Mouse (Mus musculus) liver, postnatal 0 days (tissue): ENCODE results near the gene Apoc2. TPM values are rescaled to one million over a fixed set of nuclear protein-coding genes. Genes with fewer than 3 reads are reported as not detected.

Experiments
- ATAC-seq: fragments of 200-750 bp; cut with Nextera tagmentation; 2 replicates; pipeline ENCODE4 v1.8.0; 2017; ENCODE audit warnings: mild to moderate bottlenecking, moderate library complexity
- DNase-seq: peaks from one replicate; pipeline ENCODE4 v3.0.0-alpha.2; 2016
- H3K27ac ChIP-seq: fragments of 300-500 bp; sonication (generic); 2 replicates; pipeline ENCODE4 v1.5.1; 2014; ENCODE audit warnings: antibody characterized with exemption, moderate library complexity, mild to moderate bottlenecking, low read depth
- H3K27me3 ChIP-seq: fragments of 300-500 bp; sonication (generic); 2 replicates; pipeline ENCODE4 v1.6.1; 2014; ENCODE audit warnings: low read length, control low read depth, mixed read lengths; ENCODE audit not compliant: insufficient read depth
- H3K36me3 ChIP-seq: fragments of 300-500 bp; sonication (generic); replicated peaks from 2 replicates; pipeline ENCODE4 v1.6.1; 2014; ENCODE audit warnings: mild to moderate bottlenecking, control low read depth, low read length, moderate library complexity, mixed read lengths; ENCODE audit not compliant: insufficient read depth
- H3K4me1 ChIP-seq: fragments of 300-500 bp; sonication (generic); 2 replicates; pipeline ENCODE4 v1.6.1; 2014; ENCODE audit warnings: antibody characterized with exemption, mild to moderate bottlenecking, control low read depth; ENCODE audit not compliant: insufficient read depth
- H3K4me2 ChIP-seq: fragments of 300-500 bp; sonication (generic); 2 replicates; pipeline ENCODE4 v1.6.1; 2014; ENCODE audit warnings: low read depth, mild to moderate bottlenecking, low read length, moderate library complexity, mixed read lengths
- H3K4me3 ChIP-seq: fragments of 300-500 bp; sonication (generic); 2 replicates; pipeline ENCODE4 v1.5.1; 2014; ENCODE audit warnings: low read depth, low read length
- H3K9ac ChIP-seq: fragments of 300-500 bp; sonication (generic); replicated peaks from 2 replicates; pipeline ENCODE4 v1.6.1; 2014; ENCODE audit warnings: mild to moderate bottlenecking, moderate library complexity
- H3K9me3 ChIP-seq: fragments of 300-500 bp; sonication (generic); 2 replicates; pipeline ENCODE4 v1.6.1; 2016; ENCODE audit warnings: mild to moderate bottlenecking, control low read depth, low read length, mixed read lengths
- CTCF ChIP-seq: sonication (generic); IDR thresholded peaks from 2 replicates; pipeline ENCODE4 v1.5.1; 2016; ENCODE audit warnings: antibody characterized with exemption, low read depth
- EP300 ChIP-seq: IDR thresholded peaks from 2 replicates; pipeline ENCODE4 v1.6.1; 2016; ENCODE audit warnings: antibody characterized with exemption, low read depth, mild to moderate bottlenecking
- WGBS: fragments of 180-500 bp; shearing (Covaris S2); extraction: QIAGEN DNeasy Blood & Tissue Kit; methylation state at CpG from one replicate; pipeline ENCODE4 v1.1.7; 2014; ENCODE audit not compliant: insufficient replicate concordance; 5-methylcytosine and 5-hydroxymethylcytosine counted together
- polyA plus RNA-seq: library from polyadenylated mRNA; unstranded; fragments of >200 nt; fragmentation: Nextera tagmentation; extraction: Ambion mirVana; gene quantifications from 2 replicates; pipeline ENCODE4 v1.2.1, GENCODE M21; 2015

Gene Apoc2
- polyA plus RNA-seq, 1 experiment from 2014 or later, result 3,070 TPM

DNA sequence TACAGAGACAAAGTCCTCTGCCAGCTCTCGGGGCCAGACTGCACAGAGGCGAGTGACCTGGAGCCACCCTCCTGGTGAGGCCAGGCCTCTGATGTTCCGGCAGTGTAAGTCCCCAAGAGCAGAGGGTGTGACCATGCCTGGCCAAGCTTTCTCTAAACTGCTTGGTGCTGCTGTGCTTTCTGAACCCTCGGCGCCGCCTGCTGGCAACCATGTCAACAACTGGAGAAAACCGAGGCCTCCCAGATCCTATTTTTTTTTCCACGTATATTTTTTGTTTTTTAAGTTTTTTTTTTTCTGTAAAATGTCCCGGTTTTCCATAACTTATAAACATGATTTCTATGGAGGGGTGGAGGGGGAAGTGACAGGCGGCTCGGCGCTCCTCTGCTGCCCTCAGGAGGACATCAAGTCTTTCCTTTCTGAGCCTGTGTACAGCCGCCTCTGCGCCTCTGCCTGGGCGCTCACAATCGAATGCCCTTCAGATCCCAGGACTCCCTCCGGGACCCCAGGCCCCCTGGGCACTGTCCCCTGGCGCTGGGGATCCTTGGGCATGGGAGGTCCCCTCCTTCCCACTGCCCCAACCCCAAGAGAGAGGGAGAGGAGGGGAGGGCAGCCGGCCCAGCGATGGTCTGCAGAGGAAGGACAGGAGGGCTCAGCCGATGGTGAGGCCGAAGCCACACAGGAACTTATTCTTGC lies 23.5 kb upstream of the Apoc2 start:
- peak; percentile 82 for TF ChIP-seq CTCF
- peak; percentile 79 for TF ChIP-seq EP300
- H3K4me3 ChIP-seq, result no peak overlapping the region
- H3K4me1 ChIP-seq, result peaks cover 42% of the 10 kb centered on the region
- ATAC-seq (peak; percentile 87), DNase-seq (peak; percentile 83)
- peaks cover 16% of the 10 kb centered on the region for H3K36me3 ChIP-seq
- peak overlapping the region; percentile 98 for H3K27ac ChIP-seq
- peak overlapping the region; percentile 47 for H3K9ac ChIP-seq
- WGBS, result 20% methylated on average over 22 of the region's 22 CpGs
- H3K27me3 ChIP-seq, result no peaks in the 10 kb centered on the region
- no peaks in the 10 kb centered on the region for H3K9me3 ChIP-seq
- H3K4me2 ChIP-seq, result peak overlapping the region; percentile 45

GRCm38 (mm10) chr7:19700299-19701068 lies 22.7 kb upstream of the Apoc2 start:
- Histone ChIP-seq H3K4me3 (no peak overlapping the region), H3K4me1 (peaks cover 49% of the 10 kb centered on the region), H3K4me2 (peak overlapping the region; percentile 45), H3K36me3 (peaks cover 15% of the 10 kb centered on the region), H3K9ac (peak overlapping the region; percentile 31), H3K27me3 (no peaks in the 10 kb centered on the region), H3K9me3 (no peaks in the 10 kb centered on the region), H3K27ac (peak overlapping the region; percentile 98)
- TF ChIP-seq EP300, result no peak
- TF ChIP-seq CTCF, result no peak
- ATAC-seq (no peak), DNase-seq (no peak)
- 37% methylated on average over 12 of the region's 12 CpGs for WGBS

DNA sequence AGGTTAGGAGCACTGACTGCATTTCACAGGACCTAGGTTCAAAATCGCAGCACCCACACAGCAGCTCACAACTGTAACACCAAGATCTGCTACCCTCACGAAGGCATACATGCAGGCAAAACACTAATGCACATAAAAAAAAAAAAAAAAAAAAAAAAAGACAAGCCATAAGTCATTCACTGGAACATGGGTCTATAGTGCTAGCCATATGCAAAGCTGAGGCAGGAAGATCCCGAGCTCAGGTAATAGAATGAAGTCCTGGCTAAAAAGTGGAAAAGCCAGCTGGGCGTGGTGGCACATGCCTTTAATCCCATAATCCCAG lies 22.0 kb upstream of the Apoc2 start:
- H3K27me3 ChIP-seq, result no peaks in the 10 kb centered on the region
- peaks cover 56% of the 10 kb centered on the region for H3K4me1 ChIP-seq
- TF ChIP-seq EP300 (no peak), CTCF (no peak)
- DNase-seq, result no peak
- H3K27ac ChIP-seq, result peak overlapping the region; percentile 98
- H3K9ac ChIP-seq, result peak overlapping the region; percentile 83
- WGBS, result 47% methylated on average over 4 of the region's 4 CpGs
- no peak for ATAC-seq
- H3K4me2 ChIP-seq, result peak overlapping the region; percentile 68
- H3K36me3 ChIP-seq, result peaks cover 15% of the 10 kb centered on the region
- no peaks in the 10 kb centered on the region for H3K9me3 ChIP-seq
- no peak overlapping the region for H3K4me3 ChIP-seq

DNA sequence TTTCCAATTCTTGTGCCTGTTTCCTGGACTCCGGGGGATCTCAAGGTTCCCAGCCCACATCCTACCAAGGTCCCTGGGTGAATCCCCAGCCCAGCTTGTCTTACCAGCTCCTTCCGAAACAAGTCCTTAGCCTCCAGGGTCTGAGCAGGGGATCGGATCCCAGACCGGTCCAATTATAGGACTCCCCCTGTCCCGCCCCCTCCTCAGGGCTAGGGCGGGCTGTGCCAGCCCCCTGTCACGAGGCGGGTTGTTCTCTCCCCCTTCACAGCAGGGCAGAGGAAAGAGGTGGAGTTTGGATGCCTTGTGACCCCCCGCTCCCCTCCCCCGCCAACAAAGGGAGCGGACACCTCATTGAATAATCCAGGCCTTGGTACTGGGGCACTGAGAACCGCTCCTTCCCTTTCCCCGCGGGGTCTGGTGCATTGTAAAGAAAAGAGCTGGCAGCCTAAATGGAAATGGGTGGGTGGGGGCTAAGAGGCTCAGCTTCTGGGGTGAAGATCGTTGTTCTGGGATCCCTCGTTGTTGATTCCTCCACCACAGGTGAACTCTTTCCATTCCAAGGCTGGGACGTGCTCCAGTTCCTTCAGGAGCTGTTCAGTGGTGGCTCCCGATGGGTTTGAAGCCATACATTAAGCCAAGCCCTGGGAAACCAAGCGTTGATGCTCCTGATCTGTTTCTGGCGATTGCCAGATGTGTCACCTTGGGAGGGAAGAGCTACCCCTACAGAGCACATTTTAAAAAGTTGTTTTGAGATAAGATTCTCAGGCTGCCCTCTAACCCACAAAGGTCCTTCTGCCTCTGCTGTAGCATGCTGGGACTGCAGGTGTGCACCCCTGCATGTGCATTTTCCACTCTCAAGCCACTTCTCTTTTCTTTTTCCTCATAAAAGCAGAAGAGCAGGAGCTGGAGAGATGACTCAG lies 21.4 kb upstream of the Apoc2 start, which contains the start of gene Apoe:
Gene Apoe (minus strand): TSS at position 282 of the 920 bp plus-strand sequence.
- DNase-seq (peak; percentile 84), ATAC-seq (peak; percentile 62)
- WGBS, result 3% methylated on average over 19 of the region's 20 CpGs
- Histone ChIP-seq H3K4me2 (peak within 1 kb of the TSS; percentile 68), H3K27me3 (no peaks in the 10 kb centered on the region), H3K4me1 (peaks cover 62% of the 10 kb centered on the region), H3K27ac (peak within 1 kb of the TSS; percentile 98), H3K36me3 (peaks cover 15% of the 10 kb centered on the region), H3K4me3 (peak within 1 kb of the TSS; percentile 49), H3K9me3 (no peaks in the 10 kb centered on the region), H3K9ac (peak within 1 kb of the TSS; percentile 83)
- TF ChIP-seq CTCF, result peak; percentile 16; the same call in 1 of the 2 replicates
- peak; percentile 69 for TF ChIP-seq EP300

DNA sequence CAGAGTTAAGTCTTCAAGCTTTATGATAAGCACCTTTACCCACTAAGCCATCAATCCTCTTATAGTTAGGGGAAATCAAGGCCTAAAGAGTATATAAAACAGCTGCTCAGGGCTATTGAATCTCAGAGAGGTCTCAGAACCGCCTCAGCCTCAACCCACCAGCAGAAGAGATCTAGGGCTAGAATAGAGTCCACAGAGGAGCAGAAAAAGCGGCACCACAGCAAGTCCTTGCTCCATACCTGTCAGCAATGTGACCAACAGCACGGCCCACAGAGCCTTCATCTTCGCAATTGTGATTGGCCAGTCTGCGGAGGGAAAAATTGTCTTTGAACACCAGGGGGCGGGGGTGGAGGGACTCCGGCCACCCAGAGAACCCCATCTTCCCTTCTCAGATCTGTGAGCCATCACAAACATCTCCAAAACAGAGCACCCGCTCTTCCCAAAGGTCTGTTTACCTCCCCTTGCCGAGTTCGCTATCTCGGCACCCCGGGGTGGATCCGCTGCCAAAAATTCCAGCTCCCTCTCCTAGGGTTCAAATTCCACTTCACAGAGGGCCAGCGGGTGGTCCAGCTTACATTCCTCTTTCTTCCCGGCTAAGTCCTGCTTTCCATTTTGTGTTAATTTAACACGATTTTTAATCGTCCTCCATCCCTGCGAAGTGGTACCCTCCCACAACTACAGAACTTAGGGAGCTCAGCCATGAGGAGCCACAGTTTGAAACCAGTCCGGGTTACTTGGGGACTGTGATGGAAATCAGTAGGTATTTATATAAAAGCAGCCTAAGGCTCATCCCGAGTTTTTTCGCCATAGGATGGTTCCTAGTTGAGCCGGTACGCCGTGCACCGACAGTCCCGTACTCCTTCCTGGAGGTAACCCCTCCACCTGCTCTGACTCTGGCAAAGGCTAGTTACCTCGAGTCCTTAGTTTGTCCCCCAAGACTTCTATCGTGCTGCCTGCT lies 20.5 kb upstream of the Apoc2 start:
- peak overlapping the region; percentile 49 for H3K4me3 ChIP-seq
- no peaks in the 10 kb centered on the region for H3K9me3 ChIP-seq
- peak; percentile 56 for TF ChIP-seq CTCF
- no peak for TF ChIP-seq EP300
- H3K4me1 ChIP-seq, result peaks cover 71% of the 10 kb centered on the region
- peak overlapping the region; percentile 68 for H3K4me2 ChIP-seq
- no peaks in the 10 kb centered on the region for H3K27me3 ChIP-seq
- H3K36me3 ChIP-seq, result peaks cover 15% of the 10 kb centered on the region
- H3K9ac ChIP-seq, result peak overlapping the region; percentile 83
- WGBS, result 3% methylated on average over 28 of the region's 28 CpGs
- DNase-seq (peak; percentile 63), ATAC-seq (no peak)
- H3K27ac ChIP-seq, result peak overlapping the region; percentile 98
